Mouse (Mus musculus): ENCODE data around the gene Cox5a. TPM values are rescaled to one million over a fixed set of nuclear protein-coding genes. Genes with fewer than 3 reads are reported as not detected.
A peak's percentile ranks its signal among the peaks of the same experiment; 100 is the strongest.

Gene Cox5a
- polyA plus RNA-seq, 1 experiment from 2014 or later, result 531 TPM

- Histone ChIP-seq H3K9ac (peak within 1 kb of the TSS; percentile 70), H3K9me3 (no peaks in the 10 kb centered on the region), H3K36me3 (peaks cover 32% of the 10 kb centered on the region), H3K4me1 (peaks cover 6% of the 10 kb centered on the region), H3K27me3 (no peaks in the 10 kb centered on the region), H3K4me3 (peak within 1 kb of the TSS; percentile 78), H3K27ac (no peak within 1 kb of the TSS), H3K4me2 (replicated peaks) (peak within 1 kb of the TSS; percentile 84)
- ATAC-seq (ENCODE audit: insufficient number of reproducible peaks, insufficient read depth, low FRiP score, low TSS enrichment), result no peak
- 2% methylated on average over 28 of the region's 28 CpGs for WGBS
Observed at GRCm38 (mm10) chr9:57552139-57552887, 31.2 kb downstream of the Cox5a start, which contains the start of gene Mpi. Gene Mpi (minus strand): TSS chr9:57552763.

GRCm38 (mm10) chr9:57553119-57553518, 32.0 kb downstream of the Cox5a start:
- peaks cover 24% of the 10 kb centered on the region for H3K36me3 ChIP-seq
- no peak overlapping the region for H3K27ac ChIP-seq
- no peak overlapping the region for H3K9ac ChIP-seq
- peaks cover 6% of the 10 kb centered on the region for H3K4me1 ChIP-seq
- H3K4me3 ChIP-seq, result no peak overlapping the region
- ATAC-seq (ENCODE audit: insufficient number of reproducible peaks, insufficient read depth, low FRiP score, low TSS enrichment), result no peak
- H3K27me3 ChIP-seq, result no peaks in the 10 kb centered on the region
- H3K4me2 ChIP-seq (replicated peaks), result no peak overlapping the region
- WGBS, result 72% methylated on average over 11 of the region's 11 CpGs
- H3K9me3 ChIP-seq, result no peaks in the 10 kb centered on the region

- peaks cover 6% of the 10 kb centered on the region for H3K4me1 ChIP-seq
- H3K27me3 ChIP-seq, result no peaks in the 10 kb centered on the region
- no peaks in the 10 kb centered on the region for H3K9me3 ChIP-seq
- ATAC-seq (ENCODE audit: insufficient number of reproducible peaks, insufficient read depth, low FRiP score, low TSS enrichment), result no peak
- 40% methylated on average over 3 of the region's 3 CpGs for WGBS
- no peak overlapping the region for H3K27ac ChIP-seq
- H3K9ac ChIP-seq, result no peak overlapping the region
- no peak overlapping the region for H3K4me3 ChIP-seq
- H3K36me3 ChIP-seq, result peaks cover 10% of the 10 kb centered on the region; the same call in 1 of the 2 replicates
- H3K4me2 ChIP-seq (replicated peaks), result no peak overlapping the region
Observed at GRCm38 (mm10) chr9:57554753-57555152, 33.7 kb downstream of the Cox5a start.

- WGBS, result 79% methylated on average over 3 of the region's 3 CpGs
- Histone ChIP-seq H3K27ac (no peak overlapping the region), H3K4me3 (no peak overlapping the region), H3K36me3 (no peaks in the 10 kb centered on the region), H3K9me3 (no peaks in the 10 kb centered on the region), H3K4me1 (peaks cover 7% of the 10 kb centered on the region), H3K27me3 (no peaks in the 10 kb centered on the region), H3K9ac (no peak overlapping the region), H3K4me2 (replicated peaks) (no peak overlapping the region)
- ATAC-seq (ENCODE audit: insufficient number of reproducible peaks, insufficient read depth, low FRiP score, low TSS enrichment), result no peak
Observed at GRCm38 (mm10) chr9:57557215-57557614, 36.1 kb downstream of the Cox5a start.

- Histone ChIP-seq H3K4me1 (peaks cover 15% of the 10 kb centered on the region), H3K9ac (no peak overlapping the region), H3K9me3 (no peaks in the 10 kb centered on the region), H3K27me3 (no peaks in the 10 kb centered on the region), H3K4me2 (replicated peaks) (no peak overlapping the region), H3K4me3 (no peak overlapping the region), H3K27ac (no peak overlapping the region), H3K36me3 (no peaks in the 10 kb centered on the region)
- 82% methylated on average over 4 of the region's 4 CpGs for WGBS
- no peak for ATAC-seq (ENCODE audit: insufficient number of reproducible peaks, insufficient read depth, low FRiP score, low TSS enrichment)
Observed at GRCm38 (mm10) chr9:57558625-57559024, 37.6 kb downstream of the Cox5a start.

GRCm38 (mm10) chr9:57559568-57559967, 38.5 kb downstream of the Cox5a start:
- H3K27ac ChIP-seq, result no peak overlapping the region
- H3K9me3 ChIP-seq, result no peaks in the 10 kb centered on the region
- no peaks in the 10 kb centered on the region for H3K27me3 ChIP-seq
- ATAC-seq (ENCODE audit: insufficient number of reproducible peaks, insufficient read depth, low FRiP score, low TSS enrichment), result no peak
- H3K9ac ChIP-seq, result no peak overlapping the region
- 68% methylated on average over 2 of the region's 2 CpGs for WGBS
- H3K4me3 ChIP-seq, result no peak overlapping the region
- no peaks in the 10 kb centered on the region for H3K36me3 ChIP-seq
- no peak overlapping the region for H3K4me2 ChIP-seq (replicated peaks)
- peaks cover 15% of the 10 kb centered on the region for H3K4me1 ChIP-seq

- H3K4me2 ChIP-seq (replicated peaks), result peak overlapping the region; percentile 75
- WGBS, result 32% methylated on average over 7 of the region's 7 CpGs
- H3K27ac ChIP-seq, result peak overlapping the region; percentile 46; the same call in 1 of the 2 replicates
Observed at GRCm38 (mm10) chr9:57560263-57560662, 39.2 kb downstream of the Cox5a start.

GRCm38 (mm10) chr9:57560861-57561710, 40.0 kb downstream of the Cox5a start, which contains the start of gene Scamp2:
Gene Scamp2 (plus strand): TSS chr9:57560943.
- H3K9me3 ChIP-seq, result no peaks in the 10 kb centered on the region
- H3K4me3 ChIP-seq, result peak within 1 kb of the TSS; percentile 74
- H3K36me3 ChIP-seq, result no peaks in the 10 kb centered on the region
- H3K4me2 ChIP-seq (replicated peaks), result peak within 1 kb of the TSS; percentile 75
- no peaks in the 10 kb centered on the region for H3K27me3 ChIP-seq
- H3K4me1 ChIP-seq, result peaks cover 21% of the 10 kb centered on the region
- peak within 1 kb of the TSS; percentile 46; the same call in 1 of the 2 replicates for H3K27ac ChIP-seq
- peak within 1 kb of the TSS; percentile 49 for H3K9ac ChIP-seq
- peak; percentile 99 for ATAC-seq (ENCODE audit: insufficient number of reproducible peaks, insufficient read depth, low FRiP score, low TSS enrichment)
- under 1% methylated on average over 37 of the region's 37 CpGs for WGBS

More at GRCm38 (mm10) chr9:57560263-57560662, 39.2 kb downstream of the Cox5a start:
- Histone ChIP-seq H3K9ac (peak overlapping the region; percentile 49), H3K9me3 (no peaks in the 10 kb centered on the region), H3K4me1 (peaks cover 15% of the 10 kb centered on the region), H3K36me3 (no peaks in the 10 kb centered on the region), H3K27me3 (no peaks in the 10 kb centered on the region), H3K4me3 (peak overlapping the region; percentile 74)
- ATAC-seq (ENCODE audit: insufficient number of reproducible peaks, insufficient read depth, low FRiP score, low TSS enrichment), result no peak

- Histone ChIP-seq H3K27ac (no peak overlapping the region), H3K27me3 (no peaks in the 10 kb centered on the region)
- 84% methylated on average over 13 of the region's 13 CpGs for WGBS
Observed at GRCm38 (mm10) chr9:57561711-57562099, 40.6 kb downstream of the Cox5a start.

GRCm38 (mm10) chr9:57562896-57563372, 41.9 kb downstream of the Cox5a start:
- WGBS, result 70% methylated on average over 4 of the region's 4 CpGs
- Histone ChIP-seq H3K9ac (no peak overlapping the region), H3K4me3 (no peak overlapping the region), H3K4me1 (peaks cover 22% of the 10 kb centered on the region), H3K9me3 (no peaks in the 10 kb centered on the region), H3K27ac (no peak overlapping the region), H3K36me3 (0 out of 2 replicates have a peak, but pooled peaks cover under 1% of the 10 kb centered on the region), H3K27me3 (no peaks in the 10 kb centered on the region), H3K4me2 (replicated peaks) (no peak overlapping the region)
- no peak for ATAC-seq (ENCODE audit: insufficient number of reproducible peaks, insufficient read depth, low FRiP score, low TSS enrichment)

More at GRCm38 (mm10) chr9:57561711-57562099, 40.6 kb downstream of the Cox5a start:
- no peaks in the 10 kb centered on the region for H3K36me3 ChIP-seq
- H3K4me3 ChIP-seq, result peak overlapping the region; percentile 74
- H3K9me3 ChIP-seq, result no peaks in the 10 kb centered on the region
- no peak for ATAC-seq (ENCODE audit: insufficient number of reproducible peaks, insufficient read depth, low FRiP score, low TSS enrichment)
- no peak overlapping the region for H3K9ac ChIP-seq
- peak overlapping the region; percentile 75 for H3K4me2 ChIP-seq (replicated peaks)
- H3K4me1 ChIP-seq, result peaks cover 22% of the 10 kb centered on the region

GRCm38 (mm10) chr9:57564609-57565008, 43.5 kb downstream of the Cox5a start:
- H3K4me1 ChIP-seq, result peaks cover 22% of the 10 kb centered on the region
- ATAC-seq (ENCODE audit: insufficient number of reproducible peaks, insufficient read depth, low FRiP score, low TSS enrichment), result no peak
- no peak overlapping the region for H3K9ac ChIP-seq
- no peak overlapping the region for H3K27ac ChIP-seq
- no peak overlapping the region for H3K4me2 ChIP-seq (replicated peaks)
- no peaks in the 10 kb centered on the region for H3K9me3 ChIP-seq
- no peak overlapping the region for H3K4me3 ChIP-seq
- H3K36me3 ChIP-seq, result peaks cover 17% of the 10 kb centered on the region
- WGBS, result 87% methylated on average over 6 of the region's 6 CpGs
- no peaks in the 10 kb centered on the region for H3K27me3 ChIP-seq

Data from embryonic facial prominence, embryonic 12.5 days (tissue).